Mouse (Mus musculus) lung, adult 2 months (tissue): ENCODE measurements around the gene Rab44.

Experiments
- CTCF ChIP-seq: fragments of 200-500 bp; IDR thresholded peaks from 2 replicates; pipeline ENCODE4 v1.5.1; 2011; ENCODE audit warnings: mild to moderate bottlenecking, low read length, control low read depth; ENCODE audit not compliant: insufficient read depth
- POLR2A ChIP-seq: fragments of 200-500 bp; IDR thresholded peaks from 2 replicates; pipeline ENCODE4 v1.6.1; 2011; ENCODE audit warnings: low read depth, mild to moderate bottlenecking, control low read depth, low read length, borderline replicate concordance; ENCODE audit errors: extremely low read depth

DNA sequence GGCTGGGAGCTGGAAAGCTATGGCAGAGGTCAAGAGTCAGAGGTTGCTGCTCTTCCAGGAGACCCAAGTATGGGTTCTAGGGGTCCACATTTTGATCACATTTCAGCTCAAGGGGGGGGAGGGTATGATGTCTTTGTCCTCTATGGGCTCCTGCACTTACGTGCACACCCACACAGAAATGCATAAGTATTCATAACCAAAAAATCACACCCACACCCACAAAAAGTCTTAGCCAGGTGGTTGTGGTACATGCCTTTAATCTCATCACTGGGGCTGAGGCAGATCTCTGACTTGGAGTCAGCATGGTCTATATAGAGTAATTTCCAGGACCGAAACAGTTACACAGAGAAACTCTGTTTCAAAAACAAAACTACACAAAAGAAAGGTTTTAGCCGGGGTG lies 48.0 kb upstream of the Rab44 start:
- TF ChIP-seq CTCF (no peak), POLR2A (no peak)
